Mouse (Mus musculus) CH12.LX (cell line): Measurements from ENCODE around the gene Skor1. TPM values are rescaled to one million over a fixed set of nuclear protein-coding genes. Genes with fewer than 3 reads are reported as not detected.
A peak's percentile ranks its signal among the peaks of the same experiment; 100 is the strongest.

Experiments used
- DNase-seq: peaks from one replicate; pipeline ENCODE4 v3.0.0-alpha.2; 2013; ENCODE audit errors: extremely low read depth
- H3K27ac ChIP-seq: 2 replicates; pipeline ENCODE4 v1.5.1; 2012; ENCODE audit warnings: low read depth, mild to moderate bottlenecking, control low read depth, moderate library complexity; ENCODE audit not compliant: insufficient read depth
- H3K27me3 ChIP-seq: replicated peaks from 2 replicates; pipeline ENCODE3; 2012; ENCODE audit warnings: inconsistent platforms
- H3K36me3 ChIP-seq, 2 experiments: replicated peaks in 1 of 2; 2 replicates each; pipeline versions ENCODE3 to v1.6.1; 2012; ENCODE audit warnings: inconsistent platforms in 1 of 2, low read length in 1 of 2, mild to moderate bottlenecking in 1 of 2, mixed read lengths in 1 of 2, moderate library complexity in 1 of 2; ENCODE audit not compliant: control insufficient read depth in 1 of 2, insufficient read depth in 1 of 2
- H3K4me1 ChIP-seq, 2 experiments: 2 replicates each; pipeline ENCODE4 v1.6.1; 2012; ENCODE audit warnings: inconsistent platforms in 1 of 2, moderate library complexity in 1 of 2; ENCODE audit not compliant: insufficient read depth in 2 of 2, control insufficient read depth in 1 of 2
- H3K4me2 ChIP-seq: 2 replicates; pipeline ENCODE4 v1.6.1; 2012; ENCODE audit warnings: low read depth, mild to moderate bottlenecking, control low read depth; ENCODE audit not compliant: poor library complexity, insufficient read depth, severe bottlenecking
- H3K4me3 ChIP-seq, 3 experiments: fragments of 150-350 bp in 1 of 3; sonication (generic) in 1 of 3; replicated peaks in 1 of 3; 2 replicates each; pipeline versions ENCODE3 to v1.5.1; 2011 to 2012; ENCODE audit warnings: low read depth in 2 of 3, low read length in 2 of 3, mild to moderate bottlenecking in 2 of 3, moderate library complexity in 2 of 3, control low read depth in 1 of 3, improper control_type of control experiment in 1 of 3, inconsistent platforms in 1 of 3, mixed read lengths in 1 of 3; ENCODE audit not compliant: poor library complexity in 1 of 3
- H3K79me2 ChIP-seq: replicated peaks from 2 replicates; pipeline ENCODE4 v1.6.1; 2012; ENCODE audit warnings: mild to moderate bottlenecking, moderate library complexity; ENCODE audit not compliant: control insufficient read depth, poor library complexity, insufficient read depth, severe bottlenecking; ENCODE audit errors: extremely low read depth
- H3K9ac ChIP-seq: 2 replicates; pipeline ENCODE4 v1.6.1; 2012; ENCODE audit warnings: low read depth, mild to moderate bottlenecking, control low read depth, moderate library complexity; ENCODE audit not compliant: insufficient read depth
- H3K9me3 ChIP-seq: replicated peaks from 2 replicates; pipeline ENCODE3; 2012; ENCODE audit warnings: low read length, inconsistent platforms, mixed read lengths
- BHLHE40 ChIP-seq: IDR thresholded peaks from 2 replicates; pipeline ENCODE4 v1.6.1; 2011; ENCODE audit warnings: mild to moderate bottlenecking, low read depth, low read length, improper control_type of control experiment
- CHD1 ChIP-seq: IDR thresholded peaks from 2 replicates; pipeline ENCODE4 v1.6.1; 2012; ENCODE audit warnings: low read depth, low read length, improper control_type of control experiment, inconsistent platforms
- CHD2 ChIP-seq: IDR thresholded peaks from 2 replicates; pipeline ENCODE4 v1.6.1; 2011; ENCODE audit warnings: low read length, improper control_type of control experiment
- CTCF ChIP-seq, 2 experiments: IDR thresholded peaks in 1 of 2; conservative IDR thresholded peaks in 1 of 2; 2 replicates each; pipeline ENCODE4 v1.5.1; 2011 to 2012; ENCODE audit warnings: low read depth in 2 of 2, low read length in 2 of 2, improper control_type of control experiment in 1 of 2, inconsistent platforms in 1 of 2, mild to moderate bottlenecking in 1 of 2, moderate library complexity in 1 of 2
- E2F4 ChIP-seq: IDR thresholded peaks from 2 replicates; pipeline ENCODE4 v1.6.1; 2011; ENCODE audit warnings: low read depth, low read length, improper control_type of control experiment; ENCODE audit not compliant: insufficient replicate concordance
- ELF1 ChIP-seq: IDR thresholded peaks from 2 replicates; pipeline ENCODE4 v1.6.1; 2014; ENCODE audit warnings: low read depth, mild to moderate bottlenecking, inconsistent platforms, low read length, improper control_type of control experiment
- EP300 ChIP-seq: IDR thresholded peaks from 2 replicates; pipeline ENCODE4 v1.6.1; 2011; ENCODE audit warnings: low read length, improper control_type of control experiment
- ETS1 ChIP-seq: conservative IDR thresholded peaks from 2 replicates; pipeline ENCODE4 v1.6.1; 2012; ENCODE audit warnings: low read depth, mild to moderate bottlenecking, inconsistent platforms, low read length, improper control_type of control experiment, moderate library complexity
- GABPA ChIP-seq: IDR thresholded peaks from 2 replicates; pipeline ENCODE4 v1.6.1; 2012; ENCODE audit warnings: low read depth, low read length, improper control_type of control experiment, inconsistent platforms; ENCODE audit not compliant: insufficient replicate concordance
- HCFC1 ChIP-seq: IDR thresholded peaks from 2 replicates; pipeline ENCODE4 v1.6.1; 2012; ENCODE audit warnings: low read depth, mild to moderate bottlenecking, inconsistent platforms, low read length, improper control_type of control experiment
- IRF4 ChIP-seq: IDR thresholded peaks from 2 replicates; pipeline ENCODE4 v1.6.1; 2014; ENCODE audit warnings: low read depth, mild to moderate bottlenecking, inconsistent platforms, low read length, improper control_type of control experiment
- JUN ChIP-seq: IDR thresholded peaks from 2 replicates; pipeline ENCODE4 v1.6.1; 2011; ENCODE audit warnings: low read depth, mild to moderate bottlenecking, low read length, improper control_type of control experiment, moderate library complexity; ENCODE audit not compliant: insufficient read depth
- JUND ChIP-seq: conservative IDR thresholded peaks from 2 replicates; pipeline ENCODE4 v1.6.1; 2011; ENCODE audit warnings: low read depth, low read length, improper control_type of control experiment
- KAT2A ChIP-seq: IDR thresholded peaks from 2 replicates; pipeline ENCODE4 v1.6.1; 2012; ENCODE audit warnings: low read length, improper control_type of control experiment, inconsistent platforms; ENCODE audit not compliant: insufficient replicate concordance
- MAFK ChIP-seq: IDR thresholded peaks from 2 replicates; pipeline ENCODE4 v1.6.1; 2011; ENCODE audit warnings: low read length, improper control_type of control experiment; ENCODE audit not compliant: insufficient replicate concordance
- MAX ChIP-seq: IDR thresholded peaks from 2 replicates; pipeline ENCODE4 v1.6.1; 2011; ENCODE audit warnings: low read length, improper control_type of control experiment
- MAZ ChIP-seq: IDR thresholded peaks from 2 replicates; pipeline ENCODE4 v1.6.1; 2012; ENCODE audit warnings: low read depth, mild to moderate bottlenecking, inconsistent platforms, low read length, improper control_type of control experiment, moderate library complexity
- MEF2A ChIP-seq: IDR thresholded peaks from 2 replicates; pipeline ENCODE4 v1.6.1; 2014; ENCODE audit warnings: low read depth, mild to moderate bottlenecking, inconsistent platforms, low read length, improper control_type of control experiment, borderline replicate concordance
- MXI1 ChIP-seq: IDR thresholded peaks from 2 replicates; pipeline ENCODE4 v1.6.1; 2011; ENCODE audit warnings: mild to moderate bottlenecking, low read depth, low read length, improper control_type of control experiment
- MYC ChIP-seq: IDR thresholded peaks from 2 replicates; pipeline ENCODE4 v1.6.1; 2011; ENCODE audit warnings: low read depth, mild to moderate bottlenecking, improper control_type of control experiment, low read length
- NELFE ChIP-seq: IDR thresholded peaks from 2 replicates; pipeline ENCODE4 v1.6.1; 2011; ENCODE audit warnings: low read depth, low read length, improper control_type of control experiment
- NRF1 ChIP-seq: IDR thresholded peaks from 2 replicates; pipeline ENCODE4 v1.6.1; 2014; ENCODE audit warnings: low read depth, mild to moderate bottlenecking, inconsistent platforms, low read length, improper control_type of control experiment, moderate library complexity
- PAX5 ChIP-seq: IDR thresholded peaks from 2 replicates; pipeline ENCODE4 v1.6.1; 2012; ENCODE audit warnings: low read length, inconsistent platforms, mixed read lengths
- POLR2A ChIP-seq: IDR thresholded peaks from 2 replicates; pipeline ENCODE4 v1.6.1; 2011; ENCODE audit warnings: low read depth, mild to moderate bottlenecking, improper control_type of control experiment, low read length
- POLR2AphosphoS2 ChIP-seq: IDR thresholded peaks from 2 replicates; pipeline ENCODE4 v1.6.1; 2011; ENCODE audit warnings: low read depth, low read length, improper control_type of control experiment
- RAD21 ChIP-seq: IDR thresholded peaks from 2 replicates; pipeline ENCODE4 v1.6.1; 2011; ENCODE audit warnings: low read depth, mild to moderate bottlenecking, low read length, improper control_type of control experiment, moderate library complexity
- RCOR1 ChIP-seq: conservative IDR thresholded peaks from 2 replicates; pipeline ENCODE4 v1.6.1; 2012; ENCODE audit warnings: low read depth, mild to moderate bottlenecking, inconsistent platforms, low read length, improper control_type of control experiment
- SIN3A ChIP-seq: IDR thresholded peaks from 2 replicates; pipeline ENCODE4 v1.6.1; 2012; ENCODE audit warnings: low read length, improper control_type of control experiment, inconsistent platforms
- SMC3 ChIP-seq: IDR thresholded peaks from 2 replicates; pipeline ENCODE4 v1.6.1; 2011; ENCODE audit warnings: low read depth, low read length, improper control_type of control experiment
- TBP ChIP-seq: conservative IDR thresholded peaks from 2 replicates; pipeline ENCODE4 v1.6.1; 2011; ENCODE audit warnings: low read depth, low read length, improper control_type of control experiment
- TCF12 ChIP-seq: IDR thresholded peaks from 2 replicates; pipeline ENCODE4 v1.6.1; 2014; ENCODE audit warnings: low read depth, mild to moderate bottlenecking, inconsistent platforms, low read length, improper control_type of control experiment
- UBTF ChIP-seq: IDR thresholded peaks from 2 replicates; pipeline ENCODE4 v1.6.1; 2012; ENCODE audit warnings: low read depth, mild to moderate bottlenecking, inconsistent platforms, low read length, improper control_type of control experiment, moderate library complexity
- USF1 ChIP-seq: IDR thresholded peaks from 2 replicates; pipeline ENCODE4 v1.6.1; 2014; ENCODE audit warnings: low read depth, mild to moderate bottlenecking, inconsistent platforms, low read length, improper control_type of control experiment
- USF2 ChIP-seq: conservative IDR thresholded peaks from 2 replicates; pipeline ENCODE4 v1.6.1; 2011; ENCODE audit warnings: low read depth, low read length, improper control_type of control experiment
- ZC3H11A ChIP-seq: IDR thresholded peaks from 2 replicates; pipeline ENCODE4 v1.6.1; 2012; ENCODE audit warnings: low read depth, mild to moderate bottlenecking, inconsistent platforms, low read length, improper control_type of control experiment
- ZKSCAN1 ChIP-seq: IDR thresholded peaks from 2 replicates; pipeline ENCODE4 v1.6.1; 2012; ENCODE audit warnings: low read depth, inconsistent platforms, low read length, improper control_type of control experiment, borderline replicate concordance
- ZMIZ1 ChIP-seq: IDR thresholded peaks from 2 replicates; pipeline ENCODE4 v1.6.1; 2012; ENCODE audit warnings: low read depth, mild to moderate bottlenecking, inconsistent platforms, low read length, improper control_type of control experiment
- ZNF384 ChIP-seq: IDR thresholded peaks from 2 replicates; pipeline ENCODE4 v1.6.1; 2012; ENCODE audit warnings: low read depth, low read length, improper control_type of control experiment, inconsistent platforms
- dilution Hi-C: fragments of 300-500 bp; cut with MboI; formaldehyde crosslinking; loops from 2 replicates; pipeline ENCODE4 v1.14.3; 2020; ENCODE audit warnings: low sequenced_read_pairs; ENCODE audit not compliant: extremely low pct_unique_long_range_greater_than_20kb, extremely low pct_ligation_motif_present
- in situ Hi-C: fragments of 300-500 bp; cut with MboI; formaldehyde crosslinking; loops from 3 replicates; pipeline ENCODE4 v1.14.3; 2019; ENCODE audit warnings: low sequenced_read_pairs, low pct_ligation_motif_present, low pct_unique_long_range_greater_than_20kb, mixed read lengths
- polyA plus RNA-seq: library from polyadenylated mRNA; unstranded; fragments of >175 nt; gene quantifications from 2 replicates; pipeline ENCODE4 v1.2.1, GENCODE M21; 2012; ENCODE audit warnings: low read depth; ENCODE audit not compliant: insufficient read length
- total RNA-seq, 2 experiments: library from RNA; depleted of rRNA; stranded (reverse); fragments of 300-350 nt in 1 of 2; fragments of >200 nt in 1 of 2; gene quantifications; 2 replicates each; pipeline ENCODE4 v1.2.3; 2012 to 2014

Gene Skor1
- total and polyA plus RNA-seq, 3 experiments, result not detected

DNA sequence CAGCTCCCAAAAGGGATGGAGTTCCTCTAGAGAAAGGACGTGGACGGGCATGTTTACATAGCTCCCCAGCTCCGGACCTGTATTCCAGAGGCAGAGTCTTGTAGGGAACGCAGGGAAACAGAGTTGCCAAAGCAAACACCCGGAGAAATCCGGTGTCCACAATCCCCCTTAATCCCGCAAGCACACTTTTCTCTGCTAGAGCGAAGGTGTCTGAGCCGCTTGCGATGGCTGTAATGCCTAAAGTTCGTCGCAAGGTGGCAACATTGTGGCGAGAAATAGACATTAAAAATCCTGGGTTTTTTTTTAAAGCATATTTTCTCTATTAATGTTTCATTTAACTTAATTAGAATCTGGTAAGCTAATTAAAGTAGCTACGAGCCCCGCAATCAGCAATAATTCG lies 13.0 kb downstream of the Skor1 start:
- Histone ChIP-seq H3K4me3 (peak overlapping the region in 2 of 3 experiments; percentile 19 to 26), H3K9me3 (no peaks in the 10 kb centered on the region), H3K79me2 (no peaks in the 10 kb centered on the region), H3K27me3 (peaks cover 20% of the 10 kb centered on the region), H3K36me3 (no peaks in the 10 kb centered on the region), H3K27ac (no peak overlapping the region), H3K4me2 (peak overlapping the region; percentile 85), H3K9ac (no peak overlapping the region), H3K4me1 (peaks cover 3 to 46% of the 10 kb centered on the region in 2 experiments; a peak in 2 of 4 replicates)
- TF ChIP-seq JUN, result no peak
- no peak for TF ChIP-seq E2F4
- no peak for TF ChIP-seq IRF4
- TF ChIP-seq ZKSCAN1, result no peak
- no peak for TF ChIP-seq POLR2AphosphoS2
- no peak for TF ChIP-seq RCOR1
- no peak for TF ChIP-seq MAFK
- peak; percentile 92 for TF ChIP-seq ZNF384
- 0 out of 2 replicates have a peak, but pooled peaks have one; percentile 19 for TF ChIP-seq TCF12
- peak; percentile 68 for TF ChIP-seq SMC3
- no peak for TF ChIP-seq CHD1
- no peak for TF ChIP-seq KAT2A
- no peak for TF ChIP-seq MEF2A
- TF ChIP-seq NELFE, result no peak
- no peak for TF ChIP-seq HCFC1
- TF ChIP-seq ZC3H11A, result peak; percentile 44; the same call in 1 of the 2 replicates
- TF ChIP-seq USF2, result no peak
- TF ChIP-seq EP300, result no peak
- no peak for TF ChIP-seq NRF1
- TF ChIP-seq RAD21, result peak; percentile 90
- no peak for TF ChIP-seq JUND
- TF ChIP-seq BHLHE40, result no peak; the same call in 1 of the 2 replicates
- no peak for TF ChIP-seq MAZ
- TF ChIP-seq CHD2, result no peak
- TF ChIP-seq GABPA, result no peak
- no peak for TF ChIP-seq POLR2A
- no peak for TF ChIP-seq ELF1
- no peak for TF ChIP-seq TBP
- TF ChIP-seq SIN3A, result no peak
- TF ChIP-seq MYC, result no peak
- no peak for TF ChIP-seq ZMIZ1
- peak; percentile 53 to 84 for TF ChIP-seq CTCF (conservative IDR thresholded peaks at IDR 0.05 in 1 of 2, IDR thresholded peaks at IDR 0.05 in 1 of 2; ENCODE audit: low read depth in 2 of 2, low read length in 2 of 2)
- TF ChIP-seq MAX, result no peak
- no peak for TF ChIP-seq MXI1
- no peak for TF ChIP-seq USF1
- no peak for TF ChIP-seq ETS1
- no peak for TF ChIP-seq PAX5
- no peak for TF ChIP-seq UBTF
- in situ Hi-C loops (loop anchor here (10.0 kb wide), 3 partner anchors 329 to 709 kb away; no protein-coding TSS in a partner anchor), dilution Hi-C loops (no loop called here)
- peak; percentile 56 for DNase-seq
